Mouse (Mus musculus) naive thymus-derived CD4-positive, alpha-beta T cell, adult 2 months (primary cell): ENCODE data around the gene Tmem208.
A peak's percentile ranks its signal among the peaks of the same experiment; 100 is the strongest.

Experiments used
- DNase-seq: peaks from one replicate; pipeline ENCODE4 v3.0.0-alpha.2; 2011; ENCODE audit warnings: low read depth

Tmem208 gene

DNA sequence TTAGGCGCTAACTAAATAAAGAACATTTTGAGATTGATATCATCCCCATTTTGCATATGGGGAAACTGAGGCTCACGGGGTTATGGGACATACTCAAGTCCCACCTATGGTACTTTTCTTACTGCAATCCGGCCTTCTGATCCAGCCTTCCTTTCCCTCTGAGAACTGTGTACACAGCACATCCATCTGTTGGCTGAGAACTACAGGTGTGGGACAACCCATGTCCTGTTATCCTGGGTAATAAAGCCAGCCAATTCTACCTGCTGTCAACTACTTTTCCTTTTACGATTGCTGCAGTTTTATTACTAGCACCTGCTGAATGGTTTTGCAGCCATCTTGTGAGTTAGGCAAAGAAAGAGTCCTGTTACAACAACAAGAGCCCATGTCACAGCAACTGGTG lies 28.4 kb downstream of the Tmem208 start:
- DNase-seq: no peak

DNA sequence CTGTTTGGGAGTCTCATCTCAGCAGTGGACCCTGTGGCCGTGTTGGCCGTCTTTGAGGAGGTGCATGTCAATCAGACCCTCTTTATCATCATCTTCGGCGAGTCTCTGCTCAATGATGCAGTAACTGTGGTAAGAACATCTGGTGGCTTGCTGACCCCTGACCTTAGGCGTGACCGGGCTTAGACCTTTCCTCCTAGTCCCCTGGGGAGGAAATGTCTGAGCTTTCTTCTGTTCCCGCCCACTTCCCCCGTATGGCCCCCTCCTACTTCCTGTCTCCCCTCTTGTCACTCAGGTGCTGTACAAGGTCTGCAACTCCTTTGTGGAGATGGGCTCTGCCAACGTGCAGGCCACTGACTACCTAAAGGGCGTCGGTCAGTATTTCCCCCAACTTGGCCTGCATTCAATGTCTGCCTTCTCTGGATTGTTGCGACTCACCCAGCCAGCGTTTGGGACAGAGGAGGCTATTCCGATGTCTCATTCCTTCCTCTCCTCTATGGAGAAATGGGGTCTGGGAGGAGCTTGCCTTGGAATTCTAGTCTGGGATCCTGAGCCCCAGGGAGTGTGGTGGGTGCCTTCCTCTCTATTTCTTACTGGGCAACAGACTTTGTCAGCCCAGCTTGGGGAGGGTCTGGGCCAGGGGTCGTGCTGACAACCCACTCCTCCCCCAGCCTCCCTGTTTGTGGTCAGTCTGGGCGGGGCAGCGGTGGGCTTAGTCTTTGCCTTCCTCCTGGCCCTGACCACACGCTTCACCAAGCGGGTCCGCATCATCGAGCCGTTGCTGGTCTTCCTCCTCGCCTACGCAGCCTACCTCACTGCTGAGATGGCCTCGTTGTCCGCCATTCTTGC lies 29.2 kb downstream of the Tmem208 start:
- no peak for DNase-seq

- DNase-seq: no peak
Observed at GRCm38 (mm10) chr8:105356681-105357080, 30.5 kb downstream of the Tmem208 start.

DNA sequence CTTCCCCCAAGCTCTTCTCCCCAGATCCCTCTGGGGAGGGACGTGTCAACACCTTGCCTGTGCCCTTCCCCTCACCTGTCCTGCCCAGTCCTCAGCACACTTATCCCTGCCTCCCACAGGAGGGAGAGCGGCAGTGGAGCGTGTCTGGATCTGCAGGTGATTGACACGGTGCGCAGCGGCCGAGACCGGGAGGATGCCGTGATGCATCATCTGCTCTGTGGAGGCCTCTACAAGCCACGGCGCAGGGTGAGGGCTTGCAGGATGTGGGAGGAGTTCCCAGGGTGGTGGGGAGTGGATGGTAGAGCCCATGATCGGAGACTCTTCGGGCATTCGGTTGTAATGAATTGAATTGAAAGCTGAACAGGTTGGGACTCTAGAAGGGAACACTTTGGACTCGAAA lies 33.1 kb downstream of the Tmem208 start:
- DNase-seq: no peak

GRCm38 (mm10) chr8:105359646-105360045 lies 33.5 kb downstream of the Tmem208 start:
- DNase-seq: no peak

- no peak for DNase-seq
Observed at GRCm38 (mm10) chr8:105361751-105362702, 35.9 kb downstream of the Tmem208 start.

DNA sequence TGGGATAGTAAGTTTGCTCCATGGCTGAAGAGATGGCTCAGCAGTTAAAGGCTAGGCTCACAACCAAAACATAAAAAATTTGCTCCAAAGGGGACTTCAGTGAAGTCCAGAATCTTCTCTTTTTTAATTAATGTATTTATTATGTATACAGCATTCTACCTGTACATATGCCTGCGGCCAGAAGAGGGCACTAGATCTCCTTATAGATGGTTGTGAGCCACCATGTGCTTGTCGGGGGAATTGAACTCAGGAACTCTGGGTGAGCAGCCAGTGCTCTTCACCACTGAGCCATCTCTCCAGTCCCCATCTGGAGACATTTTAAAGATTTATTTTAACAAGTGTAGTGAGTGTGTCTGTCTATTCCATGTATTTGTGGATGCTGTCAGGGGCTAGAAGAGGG lies 41.0 kb downstream of the Tmem208 start:
- peak; percentile 23 for DNase-seq

DNA sequence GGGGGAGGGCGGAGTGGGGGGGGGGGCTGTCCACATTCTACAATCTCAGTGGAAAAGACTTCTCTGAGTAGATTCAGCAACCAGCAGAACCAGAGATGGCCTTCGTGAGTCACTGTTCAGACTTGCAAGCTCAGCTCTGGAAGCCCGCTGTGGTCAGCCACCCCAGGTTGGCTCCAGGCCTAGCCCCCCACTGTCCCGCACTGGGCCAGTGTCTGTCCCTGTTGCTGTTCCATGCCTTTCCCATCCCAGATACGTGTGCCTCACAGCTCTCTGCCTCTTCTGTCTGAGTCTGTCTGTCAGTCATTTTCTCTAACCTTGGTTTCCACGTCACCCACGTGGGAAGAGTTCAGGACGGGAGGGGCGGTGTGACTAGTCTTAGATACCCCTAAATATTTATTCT lies 46.3 kb downstream of the Tmem208 start:
- DNase-seq: no peak

- no peak for DNase-seq
Observed at GRCm38 (mm10) chr8:105373032-105373431, 46.9 kb downstream of the Tmem208 start, which contains the start of gene Plekhg4. Plekhg4 (plus strand) TSS chr8:105373274.

- DNase-seq: peak; percentile 18
Observed at GRCm38 (mm10) chr8:105374513-105374966, 48.4 kb downstream of the Tmem208 start.

- DNase-seq: no peak
Observed at GRCm38 (mm10) chr8:105378673-105379072, 52.5 kb downstream of the Tmem208 start.

DNA sequence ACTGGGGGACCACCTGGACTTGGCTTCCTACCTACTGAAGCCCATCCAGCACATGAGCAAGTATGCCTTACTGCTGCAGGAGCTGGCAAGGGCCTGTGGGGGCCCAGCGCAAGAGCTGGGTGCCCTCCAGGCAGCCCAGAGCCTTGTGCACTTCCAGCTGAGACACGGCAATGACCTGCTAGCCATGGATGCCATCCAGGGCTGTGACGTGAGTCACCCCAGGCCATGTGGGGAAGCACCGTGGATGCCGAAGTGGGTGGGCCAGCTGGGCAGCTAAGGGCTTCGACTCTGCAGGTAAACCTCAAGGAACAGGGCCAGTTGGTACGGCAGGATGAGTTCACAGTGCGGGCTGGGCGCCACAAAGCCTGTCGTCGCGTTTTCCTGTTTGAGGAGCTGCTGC lies 54.2 kb downstream of the Tmem208 start:
- DNase-seq: no peak

GRCm38 (mm10) chr8:105384070-105384469 lies 57.9 kb downstream of the Tmem208 start:
- DNase-seq: no peak
